Mouse (Mus musculus) lung, postnatal 0 days (tissue): Measurements from ENCODE around the gene Elfn1.

Experiments
- CTCF ChIP-seq: IDR thresholded peaks from 2 replicates; pipeline ENCODE4 v1.5.1; 2016; ENCODE audit warnings: antibody characterized with exemption, mild to moderate bottlenecking
- EP300 ChIP-seq: IDR thresholded peaks from 2 replicates; pipeline ENCODE4 v1.6.1; 2016; ENCODE audit warnings: antibody characterized with exemption, mild to moderate bottlenecking, control low read depth

- TF ChIP-seq EP300 (no peak), CTCF (0 out of 2 replicates have a peak, but pooled peaks have one; percentile 13)
Measured at GRCm38 (mm10) chr5:139881161-139881560, 26.6 kb upstream of the Elfn1 start.
